Mouse (Mus musculus) kidney, adult 2 months (tissue): ENCODE results near the gene Ifrd2.

Source experiments
- CTCF ChIP-seq: fragments of 200-500 bp; conservative IDR thresholded peaks from 2 replicates; pipeline ENCODE4 v1.5.1; 2011; ENCODE audit warnings: low read depth, mild to moderate bottlenecking, control low read depth, low read length, moderate library complexity, mixed read lengths; ENCODE audit not compliant: insufficient read depth, insufficient read length
- POLR2A ChIP-seq: fragments of 200-500 bp; IDR thresholded peaks from one replicate; pipeline ENCODE4 v1.6.1; 2011; ENCODE audit warnings: low read depth, low read length, control low read depth

DNA sequence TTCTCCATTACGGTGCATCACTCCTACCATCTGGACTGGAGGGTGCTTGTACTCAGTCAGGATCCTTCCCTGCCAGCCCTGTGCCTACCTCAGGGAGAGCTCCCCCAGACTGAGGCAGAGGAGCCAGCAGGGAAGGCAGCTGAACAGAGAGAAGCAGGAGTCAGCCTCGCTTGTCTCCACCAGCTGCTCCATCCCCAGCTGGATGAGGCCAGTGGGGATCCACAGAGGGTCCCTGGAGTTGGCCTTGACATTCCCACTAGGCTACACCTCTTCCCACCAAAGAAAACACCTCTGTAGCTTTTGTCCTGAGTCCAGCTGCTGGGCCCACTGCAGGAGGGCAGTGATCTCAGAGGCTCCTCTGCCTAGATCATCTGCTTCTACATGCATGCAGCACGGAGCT, 37.5 kb downstream of the Ifrd2 start:
- TF ChIP-seq CTCF (no peak), POLR2A (no peak)
